Comparison of ENCODE assay signal across 8 mouse cellular contexts in genomic region chr16:32002509-32003477, GRCm38 (mm10). TPM values are rescaled to one million over a fixed set of nuclear protein-coding genes. Genes with fewer than 3 reads are reported as not detected.
DNase-seq lines count a peak whose midpoint lies in the region; ATAC-seq lines count a peak whose summit lies in the region.

Gene Senp5, minus strand, starts transcription at chr16:32003287.

- ATAC-seq in hindbrain, embryonic 15.5 days (ENCODE audit: low FRiP score, low read depth) = peak; percentile 93

- peak within 1 kb of the TSS; percentile 78 for H3K4me3 ChIP-seq in hindbrain, embryonic 15.5 days

- H3K4me2 ChIP-seq in hindbrain, embryonic 15.5 days = peak within 1 kb of the TSS; percentile 74

- H3K27ac ChIP-seq in hindbrain, embryonic 15.5 days (replicated peaks) = peak within 1 kb of the TSS; percentile 74

- peak; percentile 87 for DNase-seq in T-cell, adult 2 months (ENCODE audit: low spot score)
- DNase-seq in cerebellum, postnatal 36 days = peak; percentile 91 to 93
- peak; percentile 87 to 90 for DNase-seq in frontal cortex, postnatal 36 days (ENCODE audit: low spot score in 2 of 2)
- peak; percentile 84 for DNase-seq in left cerebral cortex, adult 11 months (ENCODE audit: low spot score)
- DNase-seq in lung, postnatal 4 days = peak; percentile 94 to 95
- peak; percentile 81 for DNase-seq in retina, postnatal 7 days (ENCODE audit: low read depth, low spot score)
- DNase-seq in urinary bladder, adult 2 months (ENCODE audit: low spot score) = peak; percentile 83

- under 1% methylated on average over 65 of the region's 66 CpGs for WGBS in hindbrain, embryonic 15.5 days

- H3K4me1 ChIP-seq in hindbrain, embryonic 15.5 days (replicated peaks) = peaks cover 19% of the 10 kb centered on the region

- no peaks in the 10 kb centered on the region for H3K27me3 ChIP-seq in hindbrain, embryonic 15.5 days

- peak within 1 kb of the TSS; percentile 80 for H3K9ac ChIP-seq in hindbrain, embryonic 15.5 days

- no peaks in the 10 kb centered on the region for H3K9me3 ChIP-seq in hindbrain, embryonic 15.5 days

- H3K36me3 ChIP-seq in hindbrain, embryonic 15.5 days = no peaks in the 10 kb centered on the region

RNA-seq across cellular contexts. Expression of gene Senp5, which starts in this region (rescaled TPM):
- polyA plus RNA-seq in hindbrain, embryonic 15.5 days (2015; fragmentation: Nextera tagmentation; extraction: Ambion mirVana) = 15.3 and 15.9 TPM in 2 replicates
- polyA plus RNA-seq in urinary bladder, adult 2 months (2012; rRNA removed) = 12.7 and 13.5 TPM in 2 replicates

Comparison
In these comparisons a context has a peak if more than half of its experiments do, and no peak if none do; other contexts are left out.
1. Peak in every context shown above with its lines: DNase-seq, ATAC-seq, H3K4me3 ChIP-seq and H3K27ac ChIP-seq.